Mouse (Mus musculus) kidney, adult 18-20 months (tissue): ENCODE results near the gene Adora3.

Source experiments
- DNase-seq: peaks from one replicate; pipeline ENCODE4 v3.0.0; 2021

Adora3 gene

DNA sequence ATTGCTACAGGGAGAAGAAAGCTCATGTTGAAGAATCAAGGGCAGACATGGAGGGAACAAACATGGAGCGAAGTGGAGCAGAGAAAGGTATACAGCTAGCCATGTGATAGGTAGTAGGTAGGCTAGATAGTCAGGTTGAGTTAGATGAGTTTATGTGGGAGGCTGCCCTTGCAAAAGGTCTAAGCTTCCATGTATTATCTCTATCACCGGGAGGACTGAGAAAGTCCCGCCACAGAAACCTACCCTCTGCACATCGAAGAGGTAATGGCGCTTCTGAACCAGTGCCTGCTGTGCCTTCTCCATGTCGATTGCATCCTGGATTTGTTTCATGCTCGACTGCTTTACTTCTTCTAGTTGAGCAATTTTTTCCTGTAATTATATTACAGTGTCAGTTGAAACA lies 80.7 kb downstream of the Adora3 start:
- DNase-seq: no peak

DNA sequence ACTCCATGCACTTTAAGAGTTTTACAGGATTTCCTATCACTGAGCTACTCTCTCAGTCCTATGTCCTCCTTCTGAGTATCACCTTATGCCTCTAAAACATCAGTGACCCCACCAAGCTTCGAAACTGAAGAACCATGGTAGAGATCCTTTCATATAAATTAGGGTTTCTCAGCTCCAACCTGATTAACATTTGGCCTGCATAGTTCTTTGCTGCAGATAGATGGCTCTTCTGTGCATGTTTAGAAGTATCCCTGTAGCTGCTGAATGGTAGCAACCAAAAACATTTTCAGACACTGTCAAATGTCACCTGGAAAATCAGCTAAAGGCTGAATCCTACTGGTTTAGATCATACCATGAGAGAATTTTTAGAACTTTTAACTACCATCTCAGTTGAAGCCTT lies 86.6 kb downstream of the Adora3 start:
- DNase-seq: no peak

- DNase-seq: no peak
These were observed 87.5 kb downstream of the Adora3 start for GRCm38 (mm10) chr3:105958204-105958603.
